19 mouse cellular contexts compared by ENCODE assay signal in genomic region chr8:120813028-120813427, GRCm38 (mm10).
DNase-seq lines count a peak whose midpoint lies in the region; ATAC-seq and TF ChIP-seq lines count a peak whose summit lies in the region.
"Had no signal": no experiment of that assay in that cellular context is flagged by ENCODE, and none has a peak within 500 bp of the region (broad histone marks: within the 10 kb centered on the region; RNA-seq: fewer than 3 reads in every experiment).

No protein-coding gene starts in this region.

- no peak overlapping the region for H3K4me3 ChIP-seq in lung, postnatal 0 days (ENCODE audit: low read depth, low read length)
- H3K4me3 ChIP-seq: embryonic facial prominence, embryonic 12.5 days; forebrain, embryonic 15.5 days; heart, embryonic 10.5 days; hindbrain, embryonic 12.5 days had no signal

- H3K9me3 ChIP-seq in lung, postnatal 0 days (ENCODE audit: low read length): no peaks in the 10 kb centered on the region
- H3K9me3 ChIP-seq: embryonic facial prominence, embryonic 12.5 days; forebrain, embryonic 15.5 days; heart, embryonic 10.5 days; hindbrain, embryonic 12.5 days had no signal

- WGBS in lung, postnatal 0 days: 41% methylated on average over 2 of the region's 2 CpGs

- TF ChIP-seq CTCF in lung, postnatal 0 days (IDR thresholded peaks at IDR 0.05): no peak

- peak; percentile 30 for ATAC-seq in lung, postnatal 0 days
- ATAC-seq: forebrain, embryonic 15.5 days; hindbrain, embryonic 16.5 days; inflammation-experienced regulatory T-cells, adult 6 months had no signal

- TF ChIP-seq EP300 in lung, postnatal 0 days (IDR thresholded peaks at IDR 0.05): no peak

- DNase-seq in gastrocnemius, postnatal 14 days: peak; percentile 37
- DNase-seq in gastrocnemius, postnatal 10 days: no peak
- DNase-seq in lung, postnatal 0 days (ENCODE audit: low spot score): no peak
- DNase-seq in lung, postnatal 36 days: no peak
- DNase-seq in gastrocnemius, postnatal 25 days: peak; percentile 29
- DNase-seq in adipocyte (ENCODE audit: low spot score): no peak
- no peak for DNase-seq in left cerebral cortex, postnatal 36 days (ENCODE audit: low spot score in 2 of 2)
- DNase-seq: adrenal gland, postnatal 10 days; cerebellum, adult 11-12 months; cerebellum, adult 9-10 months; cerebellum, postnatal 25 days; heart, postnatal 4 days; kidney, adult 2 months had no signal

- no peak overlapping the region for H3K4me2 ChIP-seq in lung, postnatal 0 days (replicated peaks; ENCODE audit: low read depth, low read length)
- H3K4me2 ChIP-seq: embryonic facial prominence, embryonic 12.5 days; forebrain, embryonic 15.5 days; hindbrain, embryonic 12.5 days had no signal

- H3K27me3 ChIP-seq in lung, postnatal 0 days (replicated peaks; ENCODE audit: insufficient read depth, low read length): no peaks in the 10 kb centered on the region
- H3K27me3 ChIP-seq: embryonic facial prominence, embryonic 12.5 days; forebrain, embryonic 15.5 days had no signal

- no peak overlapping the region; the same call in 1 of the 2 replicates for H3K27ac ChIP-seq in lung, postnatal 0 days (ENCODE audit: low read length)
- H3K27ac ChIP-seq: embryonic facial prominence, embryonic 12.5 days; forebrain, embryonic 15.5 days; heart, embryonic 10.5 days; hindbrain, embryonic 12.5 days had no signal

- intact Hi-C loops in gastrocnemius, postnatal 14 days (cut with DNase I; ENCODE audit: low total_unique reads): no loop called here
- intact Hi-C loops in left cerebral cortex, postnatal 36 days (cut with DNase I): no loop called here

- H3K4me1 ChIP-seq in lung, postnatal 0 days (ENCODE audit: insufficient read depth, low read depth, low read length): no peaks in the 10 kb centered on the region; the same call in 1 of the 2 replicates
- H3K4me1 ChIP-seq: embryonic facial prominence, embryonic 12.5 days; forebrain, embryonic 15.5 days; hindbrain, embryonic 12.5 days had no signal

- no peak overlapping the region for H3K9ac ChIP-seq in lung, postnatal 0 days (replicated peaks; ENCODE audit: low read depth)
- H3K9ac ChIP-seq: embryonic facial prominence, embryonic 12.5 days; forebrain, embryonic 15.5 days; hindbrain, embryonic 12.5 days had no signal

- no peaks in the 10 kb centered on the region for H3K36me3 ChIP-seq in lung, postnatal 0 days (ENCODE audit: insufficient read depth, low read length)
- H3K36me3 ChIP-seq: embryonic facial prominence, embryonic 12.5 days; forebrain, embryonic 15.5 days; heart, embryonic 10.5 days; hindbrain, embryonic 12.5 days had no signal

Comparison
In these comparisons a context has a peak if more than half of its experiments do, and no peak if none do; other contexts are left out.
1. DNase-seq: peak in gastrocnemius, postnatal 14 days (single experiment) and gastrocnemius, postnatal 25 days (single experiment); none in gastrocnemius, postnatal 10 days (single experiment), lung, postnatal 0 days (single experiment), lung, postnatal 36 days (single experiment), adipocyte (single experiment) and left cerebral cortex, postnatal 36 days (0 of 2).